Mouse (Mus musculus) right cerebral cortex, postnatal 4 days (tissue): Measurements from ENCODE around the gene Cept1.

Experiments used
- DNase-seq: peaks from one replicate; pipeline ENCODE4 v3.0.0-alpha.2; 2022

Cept1 gene

GRCm38 (mm10) chr3:106494417-106494950 is 53.1 kb downstream of the Cept1 start:
- no peak for DNase-seq

- DNase-seq = no peak
Measured at GRCm38 (mm10) chr3:106493882-106494281, 53.7 kb downstream of the Cept1 start.

- DNase-seq = no peak
Measured at GRCm38 (mm10) chr3:106493202-106493601, 54.4 kb downstream of the Cept1 start.

- no peak for DNase-seq
Measured at GRCm38 (mm10) chr3:106492723-106493122, 54.9 kb downstream of the Cept1 start.

- no peak for DNase-seq
Measured at GRCm38 (mm10) chr3:106490239-106490638, 57.4 kb downstream of the Cept1 start.

- DNase-seq = no peak
Measured at GRCm38 (mm10) chr3:106487551-106487950, 60.1 kb downstream of the Cept1 start.

GRCm38 (mm10) chr3:106485810-106486209 is 61.8 kb downstream of the Cept1 start:
- no peak for DNase-seq

GRCm38 (mm10) chr3:106484861-106485260 is 62.7 kb downstream of the Cept1 start:
- no peak for DNase-seq

- DNase-seq = no peak
Measured at GRCm38 (mm10) chr3:106483796-106484405, 63.7 kb downstream of the Cept1 start.

GRCm38 (mm10) chr3:106483297-106483696 is 64.3 kb downstream of the Cept1 start:
- DNase-seq = no peak

- no peak for DNase-seq
Measured at GRCm38 (mm10) chr3:106482281-106483081, 65.1 kb downstream of the Cept1 start, which contains the start of gene Dennd2d. Gene Dennd2d (plus strand): TSS chr3:106482405.

GRCm38 (mm10) chr3:106476863-106477262 is 70.7 kb downstream of the Cept1 start:
- DNase-seq = no peak

GRCm38 (mm10) chr3:106474210-106474609 is 73.4 kb downstream of the Cept1 start:
- no peak for DNase-seq

- no peak for DNase-seq
Measured at GRCm38 (mm10) chr3:106464750-106465149, 82.9 kb downstream of the Cept1 start.

- DNase-seq = no peak
Measured at GRCm38 (mm10) chr3:106462493-106462892, 85.1 kb downstream of the Cept1 start.

GRCm38 (mm10) chr3:106462059-106462470 is 85.5 kb downstream of the Cept1 start:
- no peak for DNase-seq

GRCm38 (mm10) chr3:106457298-106457869 is 90.2 kb downstream of the Cept1 start:
- DNase-seq = no peak

- DNase-seq = no peak
Measured at GRCm38 (mm10) chr3:106452616-106453015, 95.0 kb downstream of the Cept1 start.
